Mouse (Mus musculus) cerebellum, adult 2 months (tissue): ENCODE results near the gene Fbxo4.

ENCODE experiments used
- CTCF ChIP-seq: fragments of 200-500 bp; IDR thresholded peaks from 2 replicates; pipeline ENCODE4 v1.5.1; 2011; ENCODE audit warnings: low read depth, mild to moderate bottlenecking, control low read depth, low read length, moderate library complexity, borderline replicate concordance; ENCODE audit not compliant: insufficient read depth
- POLR2A ChIP-seq: fragments of 200-500 bp; IDR thresholded peaks from 2 replicates; pipeline ENCODE4 v1.6.1; 2011; ENCODE audit warnings: low read length, control low read depth, borderline replicate concordance; ENCODE audit not compliant: insufficient read depth

- TF ChIP-seq CTCF (no peak), POLR2A (no peak)
Measured at GRCm38 (mm10) chr15:3938132-3938531, 41.2 kb downstream of the Fbxo4 start.
